Mouse (Mus musculus): ENCODE measurements at regions not wholly inside any gene's neighbourhood (a gene's known extent, or its start where the extent isn't known, plus 50 kb on each side); places are given as distances from the start of the nearest gene placed in this dataset.

DNA sequence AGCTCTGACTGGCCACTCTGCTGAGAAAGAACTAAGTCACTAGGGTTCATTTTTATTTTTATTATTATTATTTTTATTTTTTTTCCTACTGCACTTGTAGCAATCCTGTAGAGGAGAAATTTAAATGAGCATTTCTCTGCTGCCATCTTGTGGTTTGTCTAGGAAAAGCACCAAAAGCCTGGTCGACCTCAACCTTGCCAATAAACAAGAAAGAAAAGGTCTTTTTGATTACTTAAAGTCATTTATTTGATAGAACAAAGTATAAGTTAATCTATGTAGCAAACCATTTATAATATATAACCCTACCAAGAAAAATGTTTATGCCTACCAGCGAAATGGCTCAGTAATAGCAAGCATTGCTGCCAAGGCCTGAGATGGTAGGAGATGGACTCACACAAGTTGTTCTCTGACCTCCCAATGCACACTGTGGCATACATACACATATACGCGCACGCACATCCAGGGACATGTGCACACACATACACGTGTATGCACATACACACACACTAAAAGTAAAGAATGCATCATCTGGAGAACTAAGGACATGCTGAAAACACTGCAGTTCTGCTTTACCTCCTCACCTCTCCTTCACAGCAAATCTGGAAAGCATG, 566.1 kb downstream of the 1700064H15Rik start:
- peak; percentile 65 for TF ChIP-seq CTCF (IDR thresholded peaks at IDR 0.05; ENCODE audit: low read depth)
- no peak for TF ChIP-seq EP300 (IDR thresholded peaks at IDR 0.05; ENCODE audit: low read depth)

All from liver, postnatal 0 days (tissue).